Mouse (Mus musculus): ENCODE data around the gene Srarp. TPM values are rescaled to one million over a fixed set of nuclear protein-coding genes. Genes with fewer than 3 reads are reported as not detected.
A peak's percentile ranks its signal among the peaks of the same experiment; 100 is the strongest.

Srarp gene
- polyA plus RNA-seq, 1 experiment from 2014 or later: 0.39 TPM

DNA sequence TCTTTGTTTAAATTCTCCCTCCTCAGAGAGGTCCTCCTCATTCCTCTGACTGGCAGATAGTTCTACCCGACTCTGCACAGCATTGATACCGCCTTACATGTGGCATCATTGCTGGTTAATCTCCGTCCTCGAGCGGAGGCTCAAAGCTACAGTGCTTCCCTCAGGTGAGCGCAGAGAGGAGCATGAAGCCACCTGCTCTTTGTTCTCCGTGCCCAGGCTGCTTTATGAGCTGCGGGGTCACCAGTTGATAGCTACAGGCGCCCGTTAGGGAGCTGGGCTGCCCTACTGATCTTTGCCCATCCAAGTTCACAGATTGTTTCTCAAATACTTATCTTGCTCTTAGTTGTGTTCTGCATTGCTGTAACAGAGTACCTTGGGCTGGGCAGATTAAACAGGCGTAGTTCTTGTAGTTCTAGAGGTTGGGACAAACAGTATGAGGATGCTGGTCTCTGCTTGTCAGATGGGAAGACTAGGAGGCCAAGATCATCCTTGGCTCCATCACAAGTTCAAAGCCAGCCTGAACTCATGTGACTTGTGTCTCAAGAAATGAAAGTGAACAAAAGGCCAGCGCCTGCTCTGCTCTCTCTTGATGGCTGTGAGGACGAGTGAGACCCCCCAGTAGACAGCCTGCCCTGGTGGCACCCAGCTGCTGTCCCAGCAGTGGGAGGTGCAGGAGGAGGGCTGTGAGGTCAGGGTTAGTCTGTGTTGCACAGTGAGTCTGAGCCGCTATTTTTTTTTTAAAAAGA, 20.5 kb upstream of the Srarp start:
- no peak overlapping the region for H3K4me3 ChIP-seq
- H3K36me3 ChIP-seq: peaks cover 15% of the 10 kb centered on the region; the same call in 1 of the 2 replicates
- 92% methylated on average over 14 of the region's 14 CpGs for WGBS

DNA sequence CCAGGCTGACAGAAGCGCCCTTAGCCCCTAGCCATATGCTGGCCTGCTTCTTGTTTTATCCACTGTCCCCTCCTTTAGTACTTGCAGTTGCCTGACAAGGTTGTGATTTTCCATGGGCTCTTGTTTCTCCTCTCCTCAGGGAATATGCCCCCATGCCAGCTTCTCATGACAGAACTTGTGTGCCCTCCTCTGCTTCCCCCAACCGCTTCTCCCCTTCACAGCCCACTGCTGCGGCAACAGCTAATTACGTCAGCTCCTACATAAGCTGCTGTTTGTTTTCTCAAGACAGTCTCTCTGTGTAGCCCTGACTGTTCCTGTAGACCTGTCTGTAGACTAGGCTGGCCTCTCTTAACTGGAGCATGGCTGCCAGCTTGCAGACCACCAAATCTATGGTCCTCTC, 19.6 kb upstream of the Srarp start:
- H3K4me3 ChIP-seq: no peak overlapping the region
- peaks cover 15% of the 10 kb centered on the region; the same call in 1 of the 2 replicates for H3K36me3 ChIP-seq
- WGBS: 64% methylated on average over 4 of the region's 4 CpGs
- H3K9ac ChIP-seq: no peak overlapping the region
- H3K4me2 ChIP-seq: no peak overlapping the region
- H3K4me1 ChIP-seq (replicated peaks): peaks cover 13% of the 10 kb centered on the region
- ATAC-seq (ENCODE audit: low FRiP score, low read depth): no peak
- no peaks in the 10 kb centered on the region for H3K27me3 ChIP-seq
- H3K27ac ChIP-seq (replicated peaks): no peak overlapping the region
- no peaks in the 10 kb centered on the region for H3K9me3 ChIP-seq

More for the DNA sequence above, 20.5 kb upstream of the Srarp start:
- Histone ChIP-seq H3K9ac (no peak overlapping the region), H3K27me3 (no peaks in the 10 kb centered on the region), H3K4me1 (replicated peaks) (peaks cover 18% of the 10 kb centered on the region), H3K4me2 (no peak overlapping the region), H3K27ac (replicated peaks) (no peak overlapping the region), H3K9me3 (no peaks in the 10 kb centered on the region)
- ATAC-seq (ENCODE audit: low FRiP score, low read depth): no peak

DNA sequence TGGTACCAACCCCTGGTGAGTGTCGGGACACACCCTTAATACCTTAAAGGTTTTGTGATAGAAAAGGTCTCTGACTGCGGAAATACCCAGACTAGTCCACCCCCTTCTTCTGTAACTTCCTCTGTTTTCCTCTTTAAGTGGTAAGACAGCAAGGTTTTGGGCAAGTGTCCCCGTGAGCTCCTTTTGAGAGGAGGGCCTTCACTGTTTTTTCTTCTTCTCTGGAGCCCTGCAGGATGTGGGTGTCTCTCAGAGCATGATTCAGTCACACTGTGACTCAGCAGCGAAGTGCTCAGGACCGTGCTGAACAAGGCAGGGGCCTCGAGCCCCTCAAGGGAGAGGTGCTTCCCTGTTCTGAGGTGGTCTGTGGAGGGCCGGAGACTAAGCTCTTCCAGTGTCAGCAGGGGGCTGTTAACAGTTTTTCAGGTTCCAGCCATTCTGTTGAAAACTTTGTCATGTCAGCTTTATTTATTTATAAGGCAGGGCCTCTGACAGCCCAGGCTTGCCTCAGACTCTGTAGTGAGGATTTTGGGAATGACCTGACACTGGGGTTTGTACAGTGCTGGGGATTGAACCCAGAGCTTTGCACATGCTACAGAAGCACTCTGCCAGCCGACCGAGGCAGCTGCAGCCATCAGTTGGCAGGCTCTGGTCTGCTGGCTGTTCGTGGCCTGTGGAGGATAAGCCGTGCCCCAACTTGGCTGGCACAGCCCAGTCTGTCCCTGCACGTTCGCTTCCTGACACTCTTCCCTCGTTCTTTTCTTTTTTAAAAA, 18.9 kb upstream of the Srarp start:
- no peak overlapping the region for H3K27ac ChIP-seq (replicated peaks)
- no peak for ATAC-seq (ENCODE audit: low FRiP score, low read depth)
- H3K4me1 ChIP-seq (replicated peaks): peaks cover 13% of the 10 kb centered on the region
- H3K9me3 ChIP-seq: no peaks in the 10 kb centered on the region
- no peaks in the 10 kb centered on the region for H3K27me3 ChIP-seq
- no peak overlapping the region for H3K4me2 ChIP-seq
- peaks cover 18% of the 10 kb centered on the region for H3K36me3 ChIP-seq
- H3K4me3 ChIP-seq: no peak overlapping the region
- 75% methylated on average over 14 of the region's 14 CpGs for WGBS
- no peak overlapping the region for H3K9ac ChIP-seq

DNA sequence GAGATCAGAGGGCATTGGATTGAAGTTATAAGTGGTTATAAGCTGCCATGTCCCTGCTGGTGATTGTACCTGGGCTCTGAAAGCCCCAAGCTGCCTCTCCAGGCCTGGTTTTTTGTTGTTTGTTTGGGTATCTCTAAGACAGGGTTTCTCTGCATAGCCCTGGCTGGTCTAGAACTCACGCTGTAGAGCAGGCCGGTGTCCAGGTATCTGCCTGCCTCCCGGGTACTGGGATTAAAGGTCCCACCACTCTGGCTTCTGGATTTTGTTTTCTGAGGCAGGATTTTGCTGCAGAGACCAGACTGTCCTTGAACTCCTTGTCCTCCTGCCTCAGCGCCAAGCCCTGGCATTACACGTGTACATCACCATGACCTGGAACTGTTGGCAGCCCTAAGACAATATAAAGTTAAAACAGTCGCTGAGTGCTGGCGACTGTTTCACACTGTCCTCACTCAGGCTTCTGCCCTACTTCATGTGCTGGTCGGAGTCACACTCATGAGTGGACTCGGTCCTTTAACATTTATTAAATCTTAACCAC, 16.1 kb upstream of the Srarp start:
- Histone ChIP-seq H3K27ac (replicated peaks) (no peak overlapping the region), H3K4me2 (no peak overlapping the region), H3K27me3 (no peaks in the 10 kb centered on the region), H3K9me3 (no peaks in the 10 kb centered on the region), H3K36me3 (peaks cover 46% of the 10 kb centered on the region), H3K4me3 (no peak overlapping the region), H3K4me1 (replicated peaks) (0 out of 2 replicates have a peak, but pooled peaks cover 3% of the 10 kb centered on the region), H3K9ac (no peak overlapping the region)
- no peak for ATAC-seq (ENCODE audit: low FRiP score, low read depth)
- 95% methylated on average over 9 of the region's 9 CpGs for WGBS

DNA sequence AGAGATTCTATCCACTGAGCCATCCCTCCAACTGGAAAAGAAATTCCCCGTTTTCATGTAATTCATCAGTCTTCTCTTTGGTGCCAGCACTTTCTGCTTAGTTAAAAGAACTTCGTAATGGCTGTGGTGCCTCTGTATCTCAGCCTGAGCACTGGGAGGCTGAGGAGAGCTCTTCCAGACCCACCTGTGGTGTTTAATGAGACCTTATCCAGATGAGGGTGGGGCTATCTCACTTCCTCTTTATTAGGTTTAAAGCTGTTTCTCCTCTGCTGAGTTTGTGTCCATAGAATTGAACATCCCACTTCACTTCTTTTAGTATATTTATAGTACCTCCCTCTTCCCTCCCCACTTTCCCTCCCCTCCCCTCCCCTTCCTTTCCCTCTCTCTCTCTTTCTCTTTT, 15.3 kb upstream of the Srarp start:
- no peak for ATAC-seq (ENCODE audit: low FRiP score, low read depth)
- Histone ChIP-seq H3K9me3 (no peaks in the 10 kb centered on the region), H3K4me1 (replicated peaks) (peaks cover 7% of the 10 kb centered on the region), H3K27ac (replicated peaks) (no peak overlapping the region), H3K4me2 (no peak overlapping the region), H3K27me3 (no peaks in the 10 kb centered on the region), H3K9ac (no peak overlapping the region), H3K4me3 (no peak overlapping the region), H3K36me3 (peaks cover 47% of the 10 kb centered on the region)
- 84% methylated on average over 2 of the region's 2 CpGs for WGBS

DNA sequence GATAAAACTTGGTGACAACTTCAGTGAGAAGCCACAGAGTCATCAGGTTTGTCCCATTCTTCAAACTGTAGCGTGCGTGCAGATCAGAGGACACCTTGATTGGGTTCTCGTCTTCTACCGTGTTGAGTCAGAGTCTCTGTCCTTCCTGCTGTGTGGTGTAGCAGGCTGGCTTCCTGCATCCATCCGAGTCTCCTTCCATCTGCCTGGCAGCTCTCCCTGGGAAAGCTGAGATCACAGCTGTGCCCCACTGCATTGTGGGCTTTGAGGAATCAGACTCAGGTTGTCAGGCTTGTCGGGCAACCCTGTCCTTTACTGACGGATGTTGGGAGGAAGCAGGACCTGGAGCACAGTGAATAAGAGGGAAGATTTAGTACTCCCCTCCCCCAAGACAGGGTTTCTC, 10.3 kb upstream of the Srarp start:
- Histone ChIP-seq H3K9me3 (no peaks in the 10 kb centered on the region), H3K27me3 (no peaks in the 10 kb centered on the region), H3K27ac (replicated peaks) (no peak overlapping the region), H3K4me3 (0 out of 2 replicates have a peak overlapping the region, but pooled peaks have one; percentile 0), H3K9ac (no peak overlapping the region), H3K36me3 (peaks cover 32% of the 10 kb centered on the region), H3K4me1 (replicated peaks) (peaks cover 24% of the 10 kb centered on the region), H3K4me2 (peak overlapping the region; percentile 59; the same call in 1 of the 2 replicates)
- WGBS: 70% methylated on average over 7 of the region's 7 CpGs
- ATAC-seq (ENCODE audit: low FRiP score, low read depth): no peak

DNA sequence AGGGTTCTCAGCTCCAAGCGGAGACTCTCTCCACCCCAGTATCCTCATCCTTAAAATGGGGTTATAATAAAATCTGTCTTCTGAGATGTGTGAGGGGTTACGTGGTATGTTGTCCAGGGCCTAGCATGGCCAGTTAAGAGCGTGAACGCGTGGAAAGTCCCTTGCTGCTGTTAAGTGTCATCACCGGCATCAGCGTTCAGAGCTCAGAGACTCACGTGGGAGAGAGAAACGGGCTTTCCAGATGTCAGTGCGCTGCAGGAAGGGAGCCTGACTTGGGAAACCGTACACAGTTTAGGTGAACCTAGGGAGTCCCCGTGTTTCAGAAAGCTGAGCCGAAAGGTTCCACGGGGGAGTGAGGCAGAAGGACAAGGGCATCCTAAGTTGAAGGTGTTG, 9.4 kb upstream of the Srarp start:
- H3K9me3 ChIP-seq: no peaks in the 10 kb centered on the region
- no peak; the same call in 1 of the 2 replicates for ATAC-seq (ENCODE audit: low FRiP score, low read depth)
- WGBS: 18% methylated on average over 14 of the region's 14 CpGs
- peak overlapping the region; percentile 98 for H3K4me3 ChIP-seq
- H3K36me3 ChIP-seq: peaks cover 31% of the 10 kb centered on the region
- peak overlapping the region; percentile 93 for H3K9ac ChIP-seq
- H3K4me2 ChIP-seq: peak overlapping the region; percentile 59
- H3K27me3 ChIP-seq: no peaks in the 10 kb centered on the region
- H3K4me1 ChIP-seq (replicated peaks): peaks cover 24% of the 10 kb centered on the region
- H3K27ac ChIP-seq (replicated peaks): 0 out of 2 replicates have a peak overlapping the region, but pooled peaks have one; percentile 86

DNA sequence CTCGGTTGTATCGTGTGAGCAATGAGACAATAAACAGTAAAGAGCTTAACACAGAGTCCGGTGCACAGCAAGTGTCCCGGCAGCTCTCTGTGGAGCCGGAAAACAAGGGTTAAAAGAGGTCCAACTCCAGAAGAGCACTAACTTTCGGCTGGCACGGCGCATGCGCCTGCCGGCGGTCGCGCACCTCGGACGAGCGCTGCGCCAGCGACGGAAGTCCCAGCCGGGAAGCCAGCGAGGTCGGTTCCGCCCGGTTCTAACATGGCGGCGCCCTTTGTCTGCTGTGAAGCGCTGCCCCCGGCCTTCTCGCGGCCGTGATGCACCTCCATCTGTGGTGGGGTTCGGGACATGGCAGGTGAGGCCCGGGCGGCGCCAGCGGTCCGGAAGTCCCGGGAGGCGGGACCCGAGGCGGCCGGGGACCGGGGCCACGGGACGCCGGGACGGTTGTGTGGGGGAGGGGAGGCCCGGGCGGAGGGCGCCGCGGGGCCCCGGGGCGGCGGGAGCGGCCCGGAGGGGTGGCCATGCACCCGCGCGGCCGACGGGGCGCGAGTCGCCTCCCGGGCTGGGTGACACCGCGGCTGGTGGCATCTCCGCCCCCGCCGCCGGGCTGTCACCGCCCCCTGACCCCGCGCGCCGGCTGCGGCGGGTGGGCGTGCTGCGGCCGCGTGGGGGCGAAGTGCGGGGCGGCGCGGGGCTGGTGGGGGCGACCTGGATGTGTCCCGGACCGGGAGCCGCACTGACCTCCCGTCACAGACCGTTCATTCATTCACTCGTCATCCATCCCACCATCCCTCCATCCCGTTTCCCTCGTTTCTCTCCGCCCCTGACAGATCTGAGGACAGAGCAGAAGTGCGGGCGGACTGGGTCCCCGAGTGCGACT, 8.8 kb upstream of the Srarp start, which contains the start of gene Zbtb17:
Gene Zbtb17 (plus strand): TSS at position 204 of the 877 bp plus-strand sequence.
- Histone ChIP-seq H3K27me3 (no peaks in the 10 kb centered on the region), H3K4me3 (peak within 1 kb of the TSS; percentile 98), H3K4me1 (replicated peaks) (peaks cover 24% of the 10 kb centered on the region), H3K4me2 (peak within 1 kb of the TSS; percentile 59), H3K36me3 (peaks cover 28% of the 10 kb centered on the region), H3K27ac (replicated peaks) (peak within 1 kb of the TSS; percentile 86), H3K9me3 (no peaks in the 10 kb centered on the region), H3K9ac (peak within 1 kb of the TSS; percentile 93)
- peak; percentile 91 for ATAC-seq (ENCODE audit: low FRiP score, low read depth)
- under 1% methylated on average over 67 of the region's 102 CpGs for WGBS

DNA sequence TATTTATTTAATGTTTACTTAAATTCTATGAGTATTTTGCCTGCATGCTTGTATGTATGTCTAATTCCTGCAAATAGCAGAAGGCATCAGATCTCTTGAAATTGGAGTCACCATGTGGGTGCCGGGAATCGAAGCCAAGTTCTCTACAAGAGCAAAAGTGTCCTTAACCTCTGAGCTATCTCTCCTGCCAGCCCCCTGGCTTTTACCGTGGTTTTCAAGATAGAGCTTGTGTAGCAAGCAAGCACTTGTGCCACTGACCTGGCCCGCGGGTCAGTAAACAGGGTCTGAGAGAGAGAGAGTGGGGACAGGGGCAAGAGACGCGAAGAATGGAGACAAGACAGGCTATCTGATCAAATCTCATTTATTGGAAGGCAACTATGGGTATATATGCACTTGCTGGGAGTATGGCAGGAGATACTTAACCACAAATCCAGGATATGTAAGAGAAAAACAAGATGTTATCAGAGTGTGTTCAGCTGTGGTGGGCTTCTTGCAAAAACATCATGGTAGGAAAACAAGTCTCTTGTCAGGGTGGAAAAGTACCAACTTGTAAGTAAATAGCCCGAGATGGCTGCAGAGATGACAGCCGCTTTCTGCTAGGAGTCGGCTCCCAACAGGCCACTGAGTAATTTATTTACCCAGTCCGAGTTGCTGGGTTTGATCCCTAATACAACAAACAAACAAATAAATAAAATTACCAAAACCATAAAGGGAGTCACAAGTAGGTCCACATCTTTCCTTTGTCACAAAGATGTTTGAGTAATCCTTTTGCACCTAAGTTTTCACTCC, 7.9 kb upstream of the Srarp start:
- 50% methylated on average over 11 of the region's 11 CpGs for WGBS
- Histone ChIP-seq H3K4me3 (peak overlapping the region; percentile 98), H3K9ac (peak overlapping the region; percentile 93), H3K9me3 (no peaks in the 10 kb centered on the region), H3K4me1 (replicated peaks) (peaks cover 24% of the 10 kb centered on the region), H3K4me2 (peak overlapping the region; percentile 59), H3K36me3 (peaks cover 19% of the 10 kb centered on the region), H3K27me3 (no peaks in the 10 kb centered on the region), H3K27ac (replicated peaks) (0 out of 2 replicates have a peak overlapping the region, but pooled peaks have one; percentile 40)
- ATAC-seq (ENCODE audit: low FRiP score, low read depth): no peak

DNA sequence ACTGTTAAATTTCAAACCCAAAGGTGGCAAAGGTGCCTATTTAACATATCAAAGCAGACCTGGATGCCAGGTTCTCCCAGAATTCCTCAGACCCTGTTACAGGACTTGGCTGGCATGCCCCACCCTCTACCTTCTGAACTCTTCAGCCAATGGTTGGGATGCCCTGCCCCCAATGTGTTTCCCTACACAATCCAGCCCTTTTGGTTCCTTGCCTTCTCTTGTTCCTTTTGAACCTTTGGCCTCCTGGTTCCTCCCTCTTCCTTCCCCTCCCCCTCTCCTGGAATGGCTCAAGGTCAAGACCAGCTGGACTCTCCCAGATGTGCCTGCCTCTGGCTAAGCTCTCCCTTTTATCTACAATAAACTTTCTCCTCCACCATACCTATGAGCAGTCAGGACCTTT, 5.0 kb upstream of the Srarp start:
- Histone ChIP-seq H3K4me3 (no peak overlapping the region), H3K4me2 (no peak overlapping the region), H3K9ac (no peak overlapping the region), H3K9me3 (no peaks in the 10 kb centered on the region), H3K27me3 (no peaks in the 10 kb centered on the region), H3K36me3 (no peaks in the 10 kb centered on the region), H3K27ac (replicated peaks) (no peak overlapping the region), H3K4me1 (replicated peaks) (peaks cover 15% of the 10 kb centered on the region)
- no peak for ATAC-seq (ENCODE audit: low FRiP score, low read depth)

All from hindbrain, embryonic 15.5 days (tissue).